Mouse (Mus musculus) embryonic facial prominence, embryonic 10.5 days (tissue): ENCODE measurements around the gene Abcc4. TPM values are rescaled to one million over a fixed set of nuclear protein-coding genes. Genes with fewer than 3 reads are reported as not detected.
A peak's percentile ranks its signal among the peaks of the same experiment; 100 is the strongest.

Experiments used
- DNase-seq: peaks from one replicate; pipeline ENCODE4 v3.0.0-alpha.2; 2017; ENCODE audit warnings: low spot score
- H3K27ac ChIP-seq: fragments of 300-500 bp; sonication (generic); replicated peaks from 2 replicates; pipeline ENCODE4 v1.5.1; 2016; ENCODE audit warnings: mild to moderate bottlenecking
- H3K27me3 ChIP-seq: fragments of 300-500 bp; sonication (generic); replicated peaks from 2 replicates; pipeline ENCODE4 v1.6.1; 2016; ENCODE audit warnings: low read depth, mild to moderate bottlenecking; ENCODE audit not compliant: poor library complexity, severe bottlenecking
- H3K36me3 ChIP-seq: fragments of 300-500 bp; sonication (generic); replicated peaks from 2 replicates; pipeline ENCODE4 v1.6.1; 2016; ENCODE audit warnings: mild to moderate bottlenecking, moderate library complexity
- H3K4me1 ChIP-seq: fragments of 300-500 bp; sonication (generic); 2 replicates; pipeline ENCODE4 v1.6.1; 2016
- H3K4me3 ChIP-seq: fragments of 300-500 bp; sonication (generic); 2 replicates; pipeline ENCODE4 v1.5.1; 2016; ENCODE audit warnings: mild to moderate bottlenecking, moderate library complexity
- H3K9me3 ChIP-seq: fragments of 300-500 bp; sonication (generic); 2 replicates; pipeline ENCODE4 v1.6.1; 2016; ENCODE audit warnings: mild to moderate bottlenecking
- WGBS: fragments of 180-500 bp; shearing (Covaris S2); methylation state at CpG from one replicate; pipeline ENCODE4 v1.1.7; 2016; 5-methylcytosine and 5-hydroxymethylcytosine counted together
- polyA plus RNA-seq: library from polyadenylated mRNA; unstranded; fragments of >200 nt; fragmentation: Nextera tagmentation; extraction: Ambion mirVana; gene quantifications from 2 replicates; pipeline ENCODE4 v1.2.1, GENCODE M21; 2016

Abcc4 gene
- polyA plus RNA-seq, 1 experiment from 2014 or later = 3.2 TPM

DNA sequence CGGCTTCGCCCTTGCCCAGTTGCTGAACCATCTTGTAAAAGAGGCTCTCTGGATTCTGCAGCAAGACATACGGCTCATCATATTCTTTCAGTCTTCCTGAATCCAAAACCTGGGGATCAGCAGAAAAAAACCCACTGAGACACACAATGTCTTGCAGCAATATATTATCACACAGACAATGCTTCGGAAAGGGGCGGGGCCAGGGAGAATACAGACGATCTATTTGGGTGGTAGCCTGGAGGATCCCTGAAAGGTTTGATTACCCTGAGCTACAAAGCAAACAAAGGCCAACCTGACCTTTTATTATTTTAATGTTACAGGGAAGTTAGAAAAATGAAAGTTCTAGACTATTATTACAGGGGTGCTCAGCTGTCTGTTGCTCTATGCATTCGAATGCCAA lies 215.5 kb downstream of the Abcc4 start:
- Histone ChIP-seq H3K4me3 (no peak overlapping the region), H3K4me1 (peaks cover 16% of the 10 kb centered on the region), H3K9me3 (0 out of 2 replicates have a peak, but pooled peaks cover 3% of the 10 kb centered on the region), H3K36me3 (no peaks in the 10 kb centered on the region), H3K27me3 (peaks cover 9% of the 10 kb centered on the region; the same call in 1 of the 2 replicates), H3K27ac (no peak overlapping the region)
- 76% methylated on average over 7 of the region's 7 CpGs for WGBS
- no peak for DNase-seq

DNA sequence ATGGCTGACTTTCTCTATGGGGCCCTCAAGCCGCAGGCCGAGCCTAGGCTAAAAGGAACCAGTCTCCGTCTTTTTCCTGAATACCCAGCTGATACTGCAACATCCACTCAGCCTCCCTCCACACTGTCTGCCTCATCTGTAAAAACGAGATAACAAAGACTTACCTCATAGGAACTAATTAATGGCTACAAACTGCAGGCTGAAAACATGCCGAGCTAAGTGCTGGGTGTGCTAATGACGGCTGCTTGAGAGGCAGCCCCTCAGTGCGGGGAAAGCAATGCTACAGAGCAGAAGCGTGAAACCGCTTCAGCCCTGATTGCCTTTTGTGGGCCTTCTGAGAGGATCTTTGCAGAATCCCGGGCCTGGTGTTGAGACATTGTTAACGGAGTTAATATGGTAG lies 219.7 kb downstream of the Abcc4 start:
- 76% methylated on average over 11 of the region's 11 CpGs for WGBS
- H3K4me3 ChIP-seq = no peak overlapping the region
- H3K27ac ChIP-seq = no peak overlapping the region
- peaks cover 11% of the 10 kb centered on the region for H3K4me1 ChIP-seq
- no peaks in the 10 kb centered on the region for H3K9me3 ChIP-seq
- H3K27me3 ChIP-seq = peaks cover 9% of the 10 kb centered on the region; the same call in 1 of the 2 replicates
- no peak for DNase-seq
- no peaks in the 10 kb centered on the region for H3K36me3 ChIP-seq

DNA sequence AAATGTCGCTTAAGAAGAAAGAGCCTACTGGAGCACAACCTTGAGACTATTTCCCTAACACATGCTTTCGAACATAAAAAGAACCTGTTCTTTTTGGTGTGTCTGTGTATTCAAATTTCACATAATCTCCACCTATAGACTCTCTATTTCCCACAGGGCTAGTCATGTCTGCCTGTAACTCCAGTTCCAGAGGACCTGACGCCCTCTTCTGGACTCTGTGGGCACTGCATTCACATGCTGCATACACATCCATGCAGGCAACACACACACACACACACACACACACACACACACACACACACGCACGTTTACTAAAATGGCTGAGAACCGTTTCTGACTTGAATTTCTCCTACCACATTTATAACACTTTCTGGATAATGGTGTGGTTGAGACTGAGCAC lies 220.4 kb downstream of the Abcc4 start:
- DNase-seq = no peak
- no peaks in the 10 kb centered on the region for H3K9me3 ChIP-seq
- no peak overlapping the region for H3K4me3 ChIP-seq
- no peaks in the 10 kb centered on the region for H3K36me3 ChIP-seq
- peaks cover 9% of the 10 kb centered on the region; the same call in 1 of the 2 replicates for H3K27me3 ChIP-seq
- no peak overlapping the region for H3K27ac ChIP-seq
- 95% methylated on average over 6 of the region's 6 CpGs for WGBS
- H3K4me1 ChIP-seq = peaks cover 4% of the 10 kb centered on the region; the same call in 1 of the 2 replicates

DNA sequence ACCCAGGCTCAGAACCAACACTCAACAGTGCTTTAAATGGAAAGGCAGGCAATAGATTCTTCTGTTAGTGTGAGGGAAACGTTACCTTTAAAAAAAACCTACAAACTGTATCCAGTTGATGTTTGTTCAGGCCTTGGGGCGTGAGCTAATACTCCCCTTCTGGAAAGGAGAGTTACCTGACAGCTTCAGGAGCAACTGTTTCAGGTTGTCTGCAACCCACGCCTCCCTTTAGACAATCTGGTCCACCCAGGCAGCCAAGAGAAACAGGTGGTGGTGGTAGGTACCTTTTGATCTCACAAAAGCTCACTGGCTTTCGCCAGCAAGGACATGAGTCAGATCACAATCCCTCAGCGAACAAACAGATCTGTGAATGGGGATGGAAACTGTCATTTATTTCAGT lies 223.7 kb downstream of the Abcc4 start:
- DNase-seq = no peak
- Histone ChIP-seq H3K27ac (no peak overlapping the region), H3K4me3 (no peak overlapping the region), H3K27me3 (no peaks in the 10 kb centered on the region), H3K4me1 (no peaks in the 10 kb centered on the region), H3K9me3 (no peaks in the 10 kb centered on the region), H3K36me3 (no peaks in the 10 kb centered on the region)
- WGBS = 83% methylated on average over 5 of the region's 5 CpGs

DNA sequence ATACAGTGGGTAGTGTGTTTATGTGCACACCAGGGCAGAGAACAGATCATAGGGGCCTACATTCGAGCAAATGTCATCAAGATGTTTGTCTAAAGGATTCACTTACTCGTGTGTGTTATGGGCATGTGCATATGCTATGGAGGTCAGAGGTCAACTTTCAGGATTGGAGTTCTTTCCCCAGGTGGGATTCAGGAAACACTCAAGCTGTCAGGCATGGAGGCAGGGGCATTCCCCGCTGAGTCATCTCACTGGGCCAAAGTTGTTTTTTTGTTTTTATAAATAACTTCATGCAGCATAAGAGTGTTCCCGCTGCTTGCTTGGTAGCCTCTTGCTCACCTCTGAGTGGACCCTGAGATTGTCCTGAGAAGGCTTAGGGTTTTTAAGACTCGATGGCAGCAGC lies 224.2 kb downstream of the Abcc4 start:
- H3K4me1 ChIP-seq = no peaks in the 10 kb centered on the region
- H3K27ac ChIP-seq = no peak overlapping the region
- DNase-seq = no peak
- no peaks in the 10 kb centered on the region for H3K27me3 ChIP-seq
- no peak overlapping the region for H3K4me3 ChIP-seq
- no peaks in the 10 kb centered on the region for H3K36me3 ChIP-seq
- H3K9me3 ChIP-seq = no peaks in the 10 kb centered on the region
- 73% methylated on average over 5 of the region's 5 CpGs for WGBS

DNA sequence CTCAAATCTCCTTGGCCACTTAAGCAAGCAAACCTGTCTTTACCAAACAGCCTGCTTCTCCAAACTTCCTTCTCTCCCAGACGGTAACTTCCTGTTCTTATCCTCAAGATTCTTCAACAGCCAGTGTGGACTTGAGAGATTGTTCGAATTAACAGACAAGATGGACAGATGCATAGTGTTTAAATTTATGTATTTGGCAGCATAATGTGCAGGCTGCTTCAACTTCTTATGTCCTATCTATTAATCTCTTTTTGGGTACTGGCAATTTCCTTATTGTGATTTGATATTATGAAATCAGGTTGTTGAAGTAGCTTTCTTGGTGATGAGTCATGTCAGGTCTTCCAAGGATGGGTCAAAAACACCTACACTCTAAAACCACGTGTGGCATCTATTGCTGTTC lies 229.7 kb downstream of the Abcc4 start:
- peaks cover 19% of the 10 kb centered on the region for H3K4me1 ChIP-seq
- 89% methylated on average over 3 of the region's 3 CpGs for WGBS
- H3K4me3 ChIP-seq = no peak overlapping the region
- H3K9me3 ChIP-seq = peaks cover 2% of the 10 kb centered on the region; the same call in 1 of the 2 replicates
- DNase-seq = no peak
- H3K27me3 ChIP-seq = peaks cover 42% of the 10 kb centered on the region
- no peaks in the 10 kb centered on the region for H3K36me3 ChIP-seq
- no peak overlapping the region for H3K27ac ChIP-seq

DNA sequence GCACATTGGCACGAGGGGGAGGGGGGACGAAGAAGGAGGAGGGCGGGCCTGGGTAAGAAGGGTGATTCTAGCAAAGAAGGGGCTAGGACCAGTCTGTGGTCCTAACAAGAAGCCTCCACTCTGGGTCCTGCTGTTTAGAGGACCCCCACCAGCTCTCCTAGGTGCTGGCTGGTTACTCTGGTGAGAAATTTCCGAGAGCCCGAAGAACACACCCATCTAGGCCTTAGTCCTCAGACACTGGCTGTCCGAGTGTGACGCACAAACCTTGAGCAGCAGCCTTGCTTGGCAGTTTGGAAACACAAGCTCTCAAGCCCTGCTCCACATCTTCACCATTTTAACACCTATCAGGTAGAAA lies 230.9 kb downstream of the Abcc4 start:
- no peak for DNase-seq
- Histone ChIP-seq H3K9me3 (peaks cover 3% of the 10 kb centered on the region; the same call in 1 of the 2 replicates), H3K4me3 (peak overlapping the region; percentile 72; the same call in 1 of the 2 replicates), H3K36me3 (no peaks in the 10 kb centered on the region), H3K4me1 (peaks cover 19% of the 10 kb centered on the region), H3K27ac (no peak overlapping the region), H3K27me3 (peaks cover 51% of the 10 kb centered on the region)
- WGBS = 52% methylated on average over 7 of the region's 7 CpGs

DNA sequence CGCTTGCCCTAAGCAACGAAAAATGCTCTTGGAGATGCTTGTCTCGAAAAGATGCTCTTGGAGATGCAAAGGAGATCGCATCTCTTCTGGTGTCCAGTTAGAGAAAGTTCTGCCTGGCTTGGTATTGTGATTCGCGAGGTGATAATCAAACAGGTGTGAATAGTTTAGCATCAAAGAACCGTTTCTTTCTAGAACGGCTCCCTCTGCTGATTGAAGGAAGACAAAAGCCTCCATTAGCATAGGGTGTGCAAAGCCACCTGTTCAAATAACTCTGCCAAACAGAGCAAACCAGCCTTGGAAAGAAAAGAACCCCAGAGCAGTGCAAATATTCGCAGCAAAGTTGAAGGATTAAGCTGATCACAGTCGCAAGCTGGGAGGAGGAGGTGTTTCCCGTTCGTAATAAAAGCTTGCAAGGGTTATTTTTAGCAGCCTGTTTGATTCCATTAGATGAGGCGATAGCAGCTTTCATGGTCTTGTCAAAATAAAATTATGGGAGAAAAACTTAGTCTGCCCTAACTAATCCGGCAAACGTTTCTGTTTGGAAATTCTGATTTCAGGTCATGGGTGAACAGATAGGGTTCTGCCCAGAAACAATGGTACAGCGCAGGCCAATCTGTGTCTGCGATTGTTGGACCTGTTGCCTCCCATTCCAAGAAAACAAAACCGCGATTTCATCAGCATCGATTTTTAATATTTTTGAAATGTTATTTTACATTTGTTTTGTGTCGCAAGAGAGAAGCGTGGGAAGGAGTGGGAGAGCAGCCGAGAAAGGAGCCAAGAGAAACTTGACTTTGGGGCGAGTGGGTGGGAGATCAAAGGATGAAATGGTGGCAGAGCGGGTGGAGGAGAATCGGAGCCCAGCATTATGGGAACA lies 231.6 kb downstream of the Abcc4 start:
- no peaks in the 10 kb centered on the region for H3K36me3 ChIP-seq
- peaks cover 53% of the 10 kb centered on the region for H3K27me3 ChIP-seq
- peak overlapping the region; percentile 72 for H3K4me3 ChIP-seq
- H3K9me3 ChIP-seq = peaks cover 3% of the 10 kb centered on the region; the same call in 1 of the 2 replicates
- peak overlapping the region; percentile 74 for H3K27ac ChIP-seq
- WGBS = 17% methylated on average over 26 of the region's 26 CpGs
- DNase-seq = no peak
- H3K4me1 ChIP-seq = peaks cover 19% of the 10 kb centered on the region

DNA sequence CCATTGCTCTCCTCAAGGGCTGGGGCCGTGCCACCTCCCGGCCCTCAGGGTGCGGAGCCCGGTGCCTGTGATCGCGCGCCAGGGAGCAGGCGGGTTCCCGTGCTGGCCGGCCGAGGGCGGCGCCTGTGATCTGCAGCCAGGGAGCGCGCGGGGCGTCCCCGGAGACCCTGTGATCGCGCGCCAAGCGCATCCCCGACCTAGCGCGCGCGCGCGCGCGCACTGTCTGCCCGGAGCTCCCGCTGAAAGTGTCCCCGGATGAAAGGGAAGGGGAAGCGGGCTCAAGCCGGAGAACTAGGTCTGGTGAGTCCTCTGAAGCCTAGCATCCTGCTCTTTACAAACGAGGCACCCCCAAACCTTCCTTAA lies 232.2 kb downstream of the Abcc4 start:
- Histone ChIP-seq H3K27me3 (peaks cover 53% of the 10 kb centered on the region), H3K27ac (peak overlapping the region; percentile 74), H3K9me3 (peaks cover 3% of the 10 kb centered on the region; the same call in 1 of the 2 replicates), H3K4me3 (peak overlapping the region; percentile 72), H3K36me3 (no peaks in the 10 kb centered on the region), H3K4me1 (peaks cover 19% of the 10 kb centered on the region)
- peak; percentile 80 for DNase-seq
- WGBS = under 1% methylated on average over 37 of the region's 37 CpGs

DNA sequence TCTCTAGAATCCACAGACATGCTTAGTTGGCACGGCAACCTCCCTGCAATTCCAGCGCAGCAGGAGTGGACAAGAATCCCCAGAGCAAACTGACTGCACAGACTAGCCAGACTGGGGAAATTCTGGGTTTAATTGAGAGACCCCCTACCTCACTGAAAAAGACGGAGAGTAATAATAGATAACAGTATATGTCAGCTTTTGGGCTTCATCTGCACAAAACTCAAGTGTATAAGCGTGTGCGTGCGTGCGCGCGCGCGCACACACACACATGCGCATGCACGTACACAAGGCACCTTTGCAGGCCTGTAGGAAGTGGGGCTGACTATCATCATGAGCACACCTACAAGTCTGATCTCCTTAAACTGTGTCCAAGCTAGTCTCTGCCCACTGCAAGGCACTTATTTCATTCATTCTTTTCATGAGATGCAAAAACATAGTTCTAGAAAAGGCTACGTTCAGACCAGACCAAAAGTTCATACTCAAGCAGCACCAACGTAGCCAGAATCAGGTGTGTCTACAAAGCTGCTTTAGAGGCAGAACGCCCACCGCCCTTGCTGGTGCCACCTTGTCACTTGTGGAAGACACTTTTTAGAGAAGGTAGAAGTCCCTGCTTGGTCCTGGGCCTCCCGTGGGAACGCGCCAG lies 232.7 kb downstream of the Abcc4 start:
- 10% methylated on average over 20 of the region's 20 CpGs for whole genome bisulfite sequencing
- H3K4me3 ChIP-seq = peak overlapping the region; percentile 72
- H3K4me1 ChIP-seq = peaks cover 19% of the 10 kb centered on the region
- peak overlapping the region; percentile 74 for H3K27ac ChIP-seq
- H3K27me3 ChIP-seq = peaks cover 53% of the 10 kb centered on the region
- H3K36me3 ChIP-seq = no peaks in the 10 kb centered on the region
- DNase-seq = peak; percentile 49
- H3K9me3 ChIP-seq = peaks cover 3% of the 10 kb centered on the region; the same call in 1 of the 2 replicates

DNA sequence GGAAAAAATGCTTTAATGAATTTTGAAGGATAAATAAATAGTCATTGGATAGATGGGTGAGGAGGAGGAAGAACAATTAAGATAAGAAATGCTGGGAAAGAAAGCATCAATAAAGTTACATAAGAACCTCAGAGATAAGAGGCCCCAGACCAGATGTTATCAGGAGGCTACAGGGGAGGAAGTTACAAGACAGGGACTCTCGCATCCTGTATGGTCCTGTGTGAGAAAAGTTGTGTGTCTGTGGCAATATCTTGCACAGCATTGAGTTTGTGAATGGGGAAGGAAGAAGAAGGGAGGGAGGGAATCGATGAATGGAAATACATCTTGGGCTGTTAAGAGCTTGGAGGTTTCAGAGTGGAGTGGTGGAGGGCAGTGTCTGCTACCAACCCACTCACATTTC lies 240.7 kb downstream of the Abcc4 start:
- DNase-seq = no peak
- 88% methylated on average over 2 of the region's 2 CpGs for WGBS
- H3K4me3 ChIP-seq = no peak overlapping the region
- H3K36me3 ChIP-seq = no peaks in the 10 kb centered on the region
- no peak overlapping the region for H3K27ac ChIP-seq
- no peaks in the 10 kb centered on the region for H3K4me1 ChIP-seq
- H3K27me3 ChIP-seq = peaks cover 4% of the 10 kb centered on the region
- no peaks in the 10 kb centered on the region for H3K9me3 ChIP-seq

DNA sequence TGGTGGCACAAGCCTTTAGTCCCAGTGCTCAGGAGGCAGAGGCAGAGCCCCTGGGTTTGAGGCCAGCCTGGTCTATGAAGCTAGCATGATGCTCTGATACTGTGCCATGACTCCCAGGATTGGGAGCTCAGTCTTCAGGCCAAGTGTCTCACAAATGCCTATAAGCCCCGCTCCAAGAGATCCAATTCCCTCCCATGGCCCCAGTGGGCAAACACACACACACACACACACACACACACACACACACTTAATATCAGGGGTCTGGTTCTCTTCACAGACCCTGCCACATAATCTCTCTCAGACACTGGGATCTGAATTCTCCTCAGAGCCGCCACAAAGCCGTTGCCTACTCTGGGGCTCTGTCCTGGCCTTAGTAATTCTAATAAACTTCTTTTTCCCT lies 241.6 kb downstream of the Abcc4 start:
- DNase-seq = no peak
- Histone ChIP-seq H3K36me3 (no peaks in the 10 kb centered on the region), H3K4me1 (no peaks in the 10 kb centered on the region), H3K9me3 (no peaks in the 10 kb centered on the region), H3K27ac (no peak overlapping the region), H3K4me3 (no peak overlapping the region), H3K27me3 (no peaks in the 10 kb centered on the region; the same call in 1 of the 2 replicates)
- WGBS = 91% methylated on average over 3 of the region's 3 CpGs

DNA sequence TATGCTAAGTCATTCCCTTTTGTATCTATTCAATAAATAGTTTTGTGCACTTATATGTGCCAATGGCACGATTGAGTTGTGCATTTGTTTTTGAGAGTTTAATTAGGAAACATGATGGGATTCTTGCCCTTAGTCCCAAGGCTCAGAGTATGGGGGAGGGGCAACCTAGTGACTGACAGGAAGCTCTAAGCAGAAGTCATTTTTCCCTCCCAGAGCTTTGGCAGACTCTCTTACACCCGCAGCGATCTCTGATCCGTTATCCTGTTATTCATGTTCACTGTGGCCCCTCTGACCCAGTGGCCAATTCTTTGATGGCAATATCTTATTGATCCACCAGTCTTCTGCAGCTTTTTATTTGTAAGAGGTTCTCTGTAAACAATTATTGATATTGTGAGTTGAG lies 253.4 kb downstream of the Abcc4 start:
- no peaks in the 10 kb centered on the region for H3K27me3 ChIP-seq
- H3K9me3 ChIP-seq = no peaks in the 10 kb centered on the region
- 74% methylated on average over 4 of the region's 4 CpGs for WGBS
- H3K4me1 ChIP-seq = no peaks in the 10 kb centered on the region
- H3K27ac ChIP-seq = no peak overlapping the region
- no peak overlapping the region for H3K4me3 ChIP-seq
- no peaks in the 10 kb centered on the region for H3K36me3 ChIP-seq
- DNase-seq = no peak
